Mouse (Mus musculus) MEL (cell line): Measurements from ENCODE around the gene Dcaf7. TPM values are rescaled to one million over a fixed set of nuclear protein-coding genes. Genes with fewer than 3 reads are reported as not detected.

Source experiments
- DNase-seq: peaks from one replicate; pipeline ENCODE4 v3.0.0; 2011; ENCODE audit warnings: low read depth, low spot score
- H3K27ac ChIP-seq: 2 replicates; pipeline ENCODE4 v1.5.1; 2012; ENCODE audit warnings: low read depth, mild to moderate bottlenecking, control low read depth, low read length, moderate library complexity; ENCODE audit not compliant: control insufficient read depth
- H3K27me3 ChIP-seq, 2 experiments: fragments of 150-350 bp in 1 of 2; sonication (generic) in 1 of 2; 2 replicates each; pipeline ENCODE4 v1.6.1; 2012; ENCODE audit warnings: low read length in 2 of 2, mild to moderate bottlenecking in 2 of 2, improper control_type of control experiment in 1 of 2, moderate library complexity in 1 of 2; ENCODE audit not compliant: insufficient read depth in 2 of 2, control insufficient read depth in 1 of 2
- H3K36me3 ChIP-seq, 2 experiments: 2 replicates each; pipeline ENCODE4 v1.6.1; 2012 to 2014; ENCODE audit warnings: low read length in 2 of 2, improper control_type of control experiment in 1 of 2, inconsistent platforms in 1 of 2, mild to moderate bottlenecking in 1 of 2; ENCODE audit not compliant: insufficient read depth in 2 of 2, control insufficient read depth in 1 of 2
- H3K4me1 ChIP-seq, 2 experiments: fragments of 150-350 bp in 1 of 2; sonication (generic) in 1 of 2; 2 replicates each; pipeline ENCODE4 v1.6.1; 2012; ENCODE audit warnings: low read length in 2 of 2, improper control_type of control experiment in 1 of 2, mild to moderate bottlenecking in 1 of 2; ENCODE audit not compliant: insufficient read depth in 2 of 2, control insufficient read depth in 1 of 2
- H3K4me3 ChIP-seq, 2 experiments: fragments of 150-350 bp in 1 of 2; sonication (generic) in 1 of 2; 2 replicates each; pipeline ENCODE4 v1.5.1; 2012; ENCODE audit warnings: low read depth in 2 of 2, low read length in 2 of 2, mild to moderate bottlenecking in 2 of 2, moderate library complexity in 2 of 2, control low read depth in 1 of 2, improper control_type of control experiment in 1 of 2; ENCODE audit not compliant: control insufficient read depth in 1 of 2, insufficient read depth in 1 of 2
- H3K79me2 ChIP-seq: 2 replicates; pipeline ENCODE4 v1.6.1; 2012; ENCODE audit warnings: mild to moderate bottlenecking, low read length, moderate library complexity; ENCODE audit not compliant: control insufficient read depth, poor library complexity, insufficient read depth
- H3K9ac ChIP-seq: 2 replicates; pipeline ENCODE4 v1.6.1; 2012; ENCODE audit warnings: low read depth, mild to moderate bottlenecking, control low read depth, low read length, moderate library complexity; ENCODE audit not compliant: control insufficient read depth, poor library complexity, severe bottlenecking
- H3K9me3 ChIP-seq: fragments of 150-350 bp; sonication (generic); replicated peaks from 2 replicates; pipeline ENCODE4 v1.6.1; 2012; ENCODE audit warnings: mild to moderate bottlenecking, low read length, improper control_type of control experiment, moderate library complexity; ENCODE audit not compliant: insufficient read depth
- BHLHE40 ChIP-seq: IDR thresholded peaks from 2 replicates; pipeline ENCODE4 v1.6.1; 2012; ENCODE audit warnings: low read depth, mild to moderate bottlenecking, inconsistent platforms, low read length, improper control_type of control experiment, borderline replicate concordance
- CHD1 ChIP-seq: IDR thresholded peaks from 2 replicates; pipeline ENCODE4 v1.6.1; 2012; ENCODE audit warnings: low read depth, mild to moderate bottlenecking, inconsistent platforms, low read length, improper control_type of control experiment
- CTCF ChIP-seq, 3 experiments: IDR thresholded peaks in 2 of 3; conservative IDR thresholded peaks in 1 of 3; 2 replicates each; pipeline ENCODE4 v1.5.1; 2011 to 2012; ENCODE audit warnings: low read length in 3 of 3, low read depth in 2 of 3, mild to moderate bottlenecking in 2 of 3, improper control_type of control experiment in 1 of 3, inconsistent platforms in 1 of 3, mixed read lengths in 1 of 3, moderate library complexity in 1 of 3; ENCODE audit not compliant: control insufficient read depth in 1 of 3, insufficient read depth in 1 of 3, poor library complexity in 1 of 3, severe bottlenecking in 1 of 3
- EP300 ChIP-seq, 2 experiments: IDR thresholded peaks; 2 replicates each; pipeline ENCODE4 v1.6.1; 2011; ENCODE audit warnings: improper control_type of control experiment in 2 of 2, low read length in 2 of 2, low read depth in 1 of 2, mild to moderate bottlenecking in 1 of 2
- ETS1 ChIP-seq: IDR thresholded peaks from 2 replicates; pipeline ENCODE4 v1.6.1; 2012; ENCODE audit warnings: low read depth, mild to moderate bottlenecking, inconsistent platforms, low read length, improper control_type of control experiment, moderate library complexity
- GABPA ChIP-seq: IDR thresholded peaks from 2 replicates; pipeline ENCODE4 v1.6.1; 2012; ENCODE audit warnings: low read depth, mild to moderate bottlenecking, inconsistent platforms, low read length, improper control_type of control experiment, moderate library complexity
- GATA1 ChIP-seq: IDR thresholded peaks from 2 replicates; pipeline ENCODE4 v1.6.1; 2011; ENCODE audit warnings: low read depth, low read length, improper control_type of control experiment
- JUND ChIP-seq: IDR thresholded peaks from 2 replicates; pipeline ENCODE4 v1.6.1; 2011; ENCODE audit warnings: low read depth, mild to moderate bottlenecking, improper control_type of control experiment, low read length
- MAFK ChIP-seq: IDR thresholded peaks from 2 replicates; pipeline ENCODE4 v1.6.1; 2011; ENCODE audit warnings: low read depth, mild to moderate bottlenecking, low read length, improper control_type of control experiment, borderline replicate concordance
- MAZ ChIP-seq: IDR thresholded peaks from 2 replicates; pipeline ENCODE4 v1.6.1; 2012; ENCODE audit warnings: low read depth, mild to moderate bottlenecking, inconsistent platforms, low read length, improper control_type of control experiment
- MEF2A ChIP-seq: IDR thresholded peaks from 2 replicates; pipeline ENCODE4 v1.6.1; 2014; ENCODE audit warnings: low read depth, mild to moderate bottlenecking, inconsistent platforms, low read length, improper control_type of control experiment; ENCODE audit not compliant: poor library complexity, insufficient replicate concordance, severe bottlenecking; ENCODE audit errors: extremely low read depth
- MXI1 ChIP-seq: IDR thresholded peaks from 2 replicates; pipeline ENCODE4 v1.6.1; 2011; ENCODE audit warnings: mild to moderate bottlenecking, low read depth, low read length, improper control_type of control experiment
- POLR2AphosphoS2 ChIP-seq: IDR thresholded peaks from 2 replicates; pipeline ENCODE4 v1.6.1; 2011; ENCODE audit warnings: low read length, improper control_type of control experiment
- POLR2AphosphoS5 ChIP-seq: IDR thresholded peaks from 2 replicates; pipeline ENCODE4 v1.6.1; 2012; ENCODE audit warnings: low read depth, borderline replicate concordance, mild to moderate bottlenecking, inconsistent platforms, low read length, moderate library complexity, mixed read lengths
- RCOR1 ChIP-seq: IDR thresholded peaks from 2 replicates; pipeline ENCODE4 v1.6.1; 2012; ENCODE audit warnings: low read depth, mild to moderate bottlenecking, inconsistent platforms, low read length, improper control_type of control experiment
- SIN3A ChIP-seq: IDR thresholded peaks from 2 replicates; pipeline ENCODE4 v1.6.1; 2012; ENCODE audit warnings: low read length, improper control_type of control experiment, inconsistent platforms
- SMC3 ChIP-seq: IDR thresholded peaks from 2 replicates; pipeline ENCODE4 v1.6.1; 2011; ENCODE audit warnings: low read depth, low read length, improper control_type of control experiment
- TBP ChIP-seq: IDR thresholded peaks from 2 replicates; pipeline ENCODE4 v1.8.0; 2011; ENCODE audit warnings: low read depth, low read length, improper control_type of control experiment
- TCF12 ChIP-seq: IDR thresholded peaks from 2 replicates; pipeline ENCODE4 v1.6.1; 2014; ENCODE audit warnings: low read depth, mild to moderate bottlenecking, inconsistent platforms, low read length, improper control_type of control experiment, moderate library complexity
- UBTF ChIP-seq: IDR thresholded peaks from 2 replicates; pipeline ENCODE4 v1.6.1; 2012; ENCODE audit warnings: low read depth, mild to moderate bottlenecking, inconsistent platforms, low read length, improper control_type of control experiment, moderate library complexity, borderline replicate concordance; ENCODE audit not compliant: insufficient read depth
- ZKSCAN1 ChIP-seq: IDR thresholded peaks from 2 replicates; pipeline ENCODE4 v1.6.1; 2012; ENCODE audit warnings: low read depth, mild to moderate bottlenecking, inconsistent platforms, low read length, improper control_type of control experiment, moderate library complexity
- ZMIZ1 ChIP-seq: IDR thresholded peaks from 2 replicates; pipeline ENCODE4 v1.6.1; 2012; ENCODE audit warnings: low read depth, mild to moderate bottlenecking, inconsistent platforms, low read length, improper control_type of control experiment, moderate library complexity
- polyA plus RNA-seq, 2 experiments: library from polyadenylated mRNA; stranded (reverse) in 1 of 2; unstranded in 1 of 2; fragments of >175 nt in 1 of 2; fragments of >200 nt in 1 of 2; gene quantifications; 2 replicates each; pipeline versions ENCODE4 v1.2.1 to v1.2.4; 2012; ENCODE audit warnings: low replicate concordance in 2 of 2, low read depth in 1 of 2; ENCODE audit not compliant: insufficient read length in 2 of 2, insufficient read depth in 1 of 2, missing spikeins in 1 of 2
- total RNA-seq: library from RNA; depleted of rRNA; stranded (reverse); fragments of 300-350 nt; gene quantifications from 2 replicates; pipeline ENCODE4 v1.2.3, GENCODE M21; 2012

Gene Dcaf7
- total and polyA plus RNA-seq, 3 experiments: 65.5 to 88.2 (median 86.9) TPM

DNA sequence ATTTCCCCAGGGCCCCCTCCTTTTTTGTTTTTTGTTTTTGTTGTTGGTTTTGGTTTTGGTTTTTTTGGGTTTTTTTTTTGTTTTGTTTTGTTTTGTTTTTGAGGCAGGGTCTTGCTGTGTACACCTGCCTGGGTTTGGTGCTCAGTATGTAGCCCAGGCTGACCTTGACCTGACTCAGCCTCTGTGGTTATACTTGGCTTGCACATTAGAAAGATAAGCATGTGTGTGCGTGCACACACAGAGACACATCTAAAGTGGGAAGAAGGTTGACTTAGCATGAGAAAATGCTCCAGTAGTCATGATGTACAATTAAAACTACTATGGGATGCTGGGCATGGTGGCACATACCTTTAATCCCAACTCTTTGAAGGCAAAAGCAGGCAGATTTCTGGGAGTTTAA lies 23.9 kb downstream of the Dcaf7 start:
- TF ChIP-seq RCOR1 (peak; percentile 40; the same call in 1 of the 2 replicates), GATA1 (peak; percentile 56; the same call in 1 of the 2 replicates), CTCF (IDR thresholded peaks at IDR 0.05 in 2 of 3, conservative IDR thresholded peaks at IDR 0.05 in 1 of 3; ENCODE audit: control insufficient read depth in 1 of 3, insufficient read depth in 1 of 3, low read depth in 2 of 3, low read length in 3 of 3, poor library complexity in 1 of 3, severe bottlenecking in 1 of 3) (no peak), EP300 (IDR thresholded peaks at IDR 0.05; ENCODE audit: low read depth in 1 of 2, low read length in 2 of 2) (peak; percentile 66 to 79), SMC3 (no peak), CHD1 (0 out of 2 replicates have a peak, but pooled peaks have one; percentile 4), ETS1 (peak; percentile 59), POLR2AphosphoS5 (no peak), TBP (no peak), MAFK (0 out of 2 replicates have a peak, but pooled peaks have one; percentile 10), JUND (0 out of 2 replicates have a peak, but pooled peaks have one; percentile 8), BHLHE40 (peak; percentile 56; the same call in 1 of the 2 replicates), TCF12 (peak; percentile 58), ZMIZ1 (0 out of 2 replicates have a peak, but pooled peaks have one; percentile 6), GABPA (no peak), SIN3A (peak; percentile 37; the same call in 1 of the 2 replicates)
- peak; percentile 44 for DNase-seq
- no peaks in the 10 kb centered on the region for H3K9me3 ChIP-seq
- H3K79me2 ChIP-seq: no peaks in the 10 kb centered on the region
- H3K4me1 ChIP-seq: peaks cover 29 to 34% of the 10 kb centered on the region in 2 experiments
- H3K9ac ChIP-seq: no peak overlapping the region
- peaks cover 18 to 39% of the 10 kb centered on the region in 2 experiments for H3K36me3 ChIP-seq
- no peak overlapping the region for H3K27ac ChIP-seq
- H3K27me3 ChIP-seq: no peaks in the 10 kb centered on the region
- no peak overlapping the region for H3K4me3 ChIP-seq

DNA sequence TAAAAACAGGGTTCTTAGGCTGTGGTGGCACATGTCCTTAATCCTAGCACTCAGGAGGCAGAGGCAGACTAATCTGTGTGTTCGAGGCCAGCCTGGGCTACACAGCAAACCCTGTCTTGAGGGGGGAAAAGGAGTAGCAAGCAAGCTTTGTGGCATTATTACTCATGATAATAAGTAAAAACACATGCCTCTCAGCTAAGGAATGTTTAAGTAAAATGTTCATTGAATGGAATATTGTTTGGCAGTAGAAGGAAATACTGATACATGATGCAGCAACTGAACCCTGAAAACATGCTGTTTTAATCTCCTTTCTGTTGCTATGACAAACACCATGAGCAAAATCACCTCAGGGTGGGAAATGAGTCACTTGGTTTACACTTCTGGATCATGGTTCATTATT lies 24.6 kb downstream of the Dcaf7 start:
- peaks cover 17 to 32% of the 10 kb centered on the region in 2 experiments for H3K36me3 ChIP-seq
- H3K9me3 ChIP-seq: no peaks in the 10 kb centered on the region
- H3K27ac ChIP-seq: no peak overlapping the region
- H3K79me2 ChIP-seq: peaks cover 4% of the 10 kb centered on the region
- no peak overlapping the region for H3K4me3 ChIP-seq
- DNase-seq: no peak
- H3K4me1 ChIP-seq: peaks cover 22 to 31% of the 10 kb centered on the region in 2 experiments
- TF ChIP-seq GABPA (no peak), UBTF (no peak), TBP (no peak), GATA1 (no peak), SIN3A (no peak), POLR2AphosphoS2 (no peak), ZKSCAN1 (no peak), MAZ (no peak), MEF2A (no peak), MXI1 (no peak)
- no peak overlapping the region for H3K9ac ChIP-seq
- no peaks in the 10 kb centered on the region for H3K27me3 ChIP-seq
